Mouse (Mus musculus): ENCODE results near the gene Olfr90. TPM values are rescaled to one million over a fixed set of nuclear protein-coding genes. Genes with fewer than 3 reads are reported as not detected.
A peak's percentile ranks its signal among the peaks of the same experiment; 100 is the strongest.

The Olfr90 gene
- polyA plus RNA-seq, 1 experiment from 2014 or later = not detected

DNA sequence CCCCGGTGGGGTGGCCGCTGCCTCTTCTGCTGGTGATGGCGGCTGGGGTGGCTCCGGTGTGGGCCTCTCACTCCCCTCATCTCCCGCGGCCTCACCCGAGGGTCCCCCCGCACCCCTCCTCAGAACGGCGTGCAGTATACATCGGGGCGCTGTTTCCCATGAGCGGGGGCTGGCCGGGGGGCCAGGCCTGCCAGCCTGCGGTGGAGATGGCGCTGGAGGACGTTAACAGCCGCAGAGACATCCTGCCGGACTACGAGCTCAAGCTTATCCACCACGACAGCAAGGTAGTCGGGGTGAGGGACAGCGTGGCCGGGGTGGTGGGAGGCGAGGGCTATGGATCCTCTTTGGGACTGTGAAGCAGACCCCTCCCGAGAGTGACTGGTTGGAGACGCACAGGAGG lies 37.4 kb downstream of the Olfr90 start:
- DNase-seq (ENCODE audit: low spot score) (no peak), ATAC-seq (replicated peaks; ENCODE audit: low FRiP score, low read depth) (no peak)
- no peaks in the 10 kb centered on the region for H3K27me3 ChIP-seq (ENCODE audit: insufficient read depth, low read length)
- no peak overlapping the region for H3K27ac ChIP-seq
- 6% methylated on average over 27 of the region's 27 CpGs for WGBS
- H3K4me2 ChIP-seq (ENCODE audit: low read length) = peak overlapping the region; percentile 88
- H3K9me3 ChIP-seq (replicated peaks; ENCODE audit: low read length) = no peaks in the 10 kb centered on the region
- H3K9ac ChIP-seq (ENCODE audit: low read depth, low read length) = peak overlapping the region; percentile 49
- 0 out of 2 replicates have a peak, but pooled peaks cover 12% of the 10 kb centered on the region for H3K36me3 ChIP-seq (ENCODE audit: insufficient read depth, low read length)
- peak overlapping the region; percentile 51 for H3K4me3 ChIP-seq (replicated peaks; ENCODE audit: low read depth, low read length)
- peaks cover 9% of the 10 kb centered on the region; the same call in 1 of the 2 replicates for H3K4me1 ChIP-seq (replicated peaks; ENCODE audit: insufficient read depth, low read length)
- no peak for TF ChIP-seq CTCF (IDR thresholded peaks at IDR 0.05; ENCODE audit: low read depth)

DNA sequence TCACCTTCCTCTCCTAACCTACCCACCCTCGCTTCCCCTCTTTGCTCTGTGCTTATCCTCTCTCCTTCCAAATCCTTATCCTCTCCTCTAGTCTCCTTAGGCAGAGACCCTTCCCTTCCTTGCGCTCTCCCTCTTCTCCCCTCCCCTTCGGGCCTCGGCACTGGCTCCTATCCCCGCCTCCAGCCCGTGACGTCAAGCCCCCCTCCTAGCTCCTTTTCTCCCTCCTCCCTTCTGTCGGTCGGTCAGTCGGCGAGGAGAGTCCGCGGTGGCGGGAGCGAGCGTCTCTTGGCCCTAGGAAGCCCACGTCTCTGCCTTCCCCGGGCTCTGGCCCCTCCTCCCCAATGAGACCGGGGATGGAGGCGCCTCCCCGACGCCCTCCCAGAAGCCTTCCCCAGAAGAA lies 37.9 kb downstream of the Olfr90 start:
- H3K4me3 ChIP-seq (replicated peaks; ENCODE audit: low read depth, low read length) = peak overlapping the region; percentile 51
- TF ChIP-seq CTCF (IDR thresholded peaks at IDR 0.05; ENCODE audit: low read depth) = no peak
- DNase-seq (ENCODE audit: low spot score) (peak; percentile 83), ATAC-seq (replicated peaks; ENCODE audit: low FRiP score, low read depth) (peak; percentile 37)
- H3K9me3 ChIP-seq (replicated peaks; ENCODE audit: low read length) = no peaks in the 10 kb centered on the region
- no peaks in the 10 kb centered on the region for H3K27me3 ChIP-seq (ENCODE audit: insufficient read depth, low read length)
- peaks cover 12% of the 10 kb centered on the region; the same call in 1 of the 2 replicates for H3K4me1 ChIP-seq (replicated peaks; ENCODE audit: insufficient read depth, low read length)
- peak overlapping the region; percentile 49 for H3K9ac ChIP-seq (ENCODE audit: low read depth, low read length)
- H3K4me2 ChIP-seq (ENCODE audit: low read length) = peak overlapping the region; percentile 88
- H3K27ac ChIP-seq = no peak overlapping the region
- 2% methylated on average over 21 of the region's 22 CpGs for WGBS
- H3K36me3 ChIP-seq (ENCODE audit: insufficient read depth, low read length) = 0 out of 2 replicates have a peak, but pooled peaks cover 7% of the 10 kb centered on the region

DNA sequence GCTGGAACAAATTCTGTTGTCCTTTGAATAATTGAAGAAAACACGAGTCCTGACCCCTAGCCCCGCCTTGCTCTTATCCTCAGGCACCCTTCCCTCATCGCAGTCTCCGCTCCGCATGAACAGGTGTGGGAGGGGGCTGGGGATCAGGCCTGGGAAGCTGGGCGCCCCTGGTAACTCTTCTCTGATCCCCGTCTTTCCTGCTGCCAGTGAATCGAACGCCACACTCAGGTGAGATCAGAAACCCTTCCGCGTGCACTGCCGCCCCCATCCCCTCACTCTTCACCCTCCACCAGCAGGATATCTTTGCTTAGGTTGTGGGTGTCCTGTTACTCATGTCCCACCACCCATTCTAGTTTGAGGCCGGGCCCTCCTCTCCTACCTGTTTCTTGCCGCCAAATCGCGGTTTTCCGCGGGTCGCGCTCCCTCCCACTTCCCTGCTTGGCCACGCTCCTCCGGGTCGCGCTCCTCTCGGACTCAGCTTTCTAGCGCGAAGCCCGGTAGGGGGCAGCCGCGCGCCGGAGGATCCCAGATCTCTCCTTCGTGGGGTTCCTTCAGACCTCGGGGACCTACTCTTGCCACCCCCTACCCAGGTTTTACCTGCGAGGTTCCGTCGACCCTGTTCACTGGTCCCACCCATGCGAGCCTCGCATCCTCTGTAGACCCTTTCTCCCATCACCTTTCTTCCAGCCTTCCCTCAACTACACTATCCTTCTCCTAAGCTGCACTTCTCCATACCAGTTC lies 38.6 kb downstream of the Olfr90 start:
- TF ChIP-seq CTCF (IDR thresholded peaks at IDR 0.05; ENCODE audit: low read depth) = peak; percentile 67
- DNase-seq (ENCODE audit: low spot score) (peak; percentile 59), ATAC-seq (replicated peaks; ENCODE audit: low FRiP score, low read depth) (peak; percentile 22)
- H3K9ac ChIP-seq (ENCODE audit: low read depth, low read length) = peak overlapping the region; percentile 49; the same call in 1 of the 2 replicates
- H3K4me3 ChIP-seq (replicated peaks; ENCODE audit: low read depth, low read length) = peak overlapping the region; percentile 51
- H3K4me2 ChIP-seq (ENCODE audit: low read length) = peak overlapping the region; percentile 88
- 7% methylated on average over 39 of the region's 39 CpGs for WGBS
- no peaks in the 10 kb centered on the region for H3K9me3 ChIP-seq (replicated peaks; ENCODE audit: low read length)
- H3K4me1 ChIP-seq (replicated peaks; ENCODE audit: insufficient read depth, low read length) = peaks cover 15% of the 10 kb centered on the region; the same call in 1 of the 2 replicates
- no peak overlapping the region for H3K27ac ChIP-seq
- H3K36me3 ChIP-seq (ENCODE audit: insufficient read depth, low read length) = 0 out of 2 replicates have a peak, but pooled peaks cover 6% of the 10 kb centered on the region
- H3K27me3 ChIP-seq (ENCODE audit: insufficient read depth, low read length) = no peaks in the 10 kb centered on the region

- Histone ChIP-seq H3K36me3 (ENCODE audit: insufficient read depth, low read length) (no peaks in the 10 kb centered on the region), H3K27me3 (ENCODE audit: insufficient read depth, low read length) (no peaks in the 10 kb centered on the region), H3K27ac (no peak overlapping the region), H3K4me1 (replicated peaks; ENCODE audit: insufficient read depth, low read length) (peaks cover 15% of the 10 kb centered on the region; the same call in 1 of the 2 replicates), H3K9me3 (replicated peaks; ENCODE audit: low read length) (no peaks in the 10 kb centered on the region), H3K4me3 (replicated peaks; ENCODE audit: low read depth, low read length) (no peak overlapping the region), H3K4me2 (ENCODE audit: low read length) (no peak overlapping the region), H3K9ac (ENCODE audit: low read depth, low read length) (no peak overlapping the region)
- TF ChIP-seq CTCF (IDR thresholded peaks at IDR 0.05; ENCODE audit: low read depth) = no peak
- ATAC-seq (replicated peaks; ENCODE audit: low FRiP score, low read depth) (no peak), DNase-seq (ENCODE audit: low spot score) (no peak)
- 69% methylated on average over 7 of the region's 7 CpGs for WGBS
Observed at GRCm38 (mm10) chr17:37048383-37048782, 39.9 kb downstream of the Olfr90 start.

DNA sequence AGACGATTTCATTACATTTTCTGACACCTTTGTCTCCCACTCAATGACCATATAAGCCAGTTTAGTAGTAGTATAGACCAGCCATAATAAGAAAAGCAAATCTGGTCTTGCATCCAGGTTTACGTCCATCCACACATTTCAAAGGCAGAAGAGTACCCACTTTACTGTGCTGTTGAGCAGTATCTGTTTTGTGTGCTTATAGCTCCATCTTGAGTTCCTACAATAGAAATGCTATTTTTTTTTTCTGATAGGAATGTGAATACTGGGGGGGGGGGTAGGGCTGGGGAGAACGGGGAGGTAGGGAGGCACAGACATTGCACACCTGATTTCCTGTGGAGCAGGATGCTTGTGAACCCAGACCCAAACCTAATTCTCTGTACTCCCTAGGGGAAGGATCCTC lies 40.3 kb downstream of the Olfr90 start:
- 41% methylated on average over 3 of the region's 3 CpGs for WGBS
- H3K4me1 ChIP-seq (replicated peaks; ENCODE audit: insufficient read depth, low read length) = peaks cover 15% of the 10 kb centered on the region; the same call in 1 of the 2 replicates
- no peak overlapping the region for H3K9ac ChIP-seq (ENCODE audit: low read depth, low read length)
- H3K9me3 ChIP-seq (replicated peaks; ENCODE audit: low read length) = no peaks in the 10 kb centered on the region
- peak; percentile 69 for TF ChIP-seq CTCF (IDR thresholded peaks at IDR 0.05; ENCODE audit: low read depth)
- H3K4me3 ChIP-seq (replicated peaks; ENCODE audit: low read depth, low read length) = no peak overlapping the region
- no peak overlapping the region for H3K4me2 ChIP-seq (ENCODE audit: low read length)
- ATAC-seq (replicated peaks; ENCODE audit: low FRiP score, low read depth) = no peak
- no peaks in the 10 kb centered on the region for H3K36me3 ChIP-seq (ENCODE audit: insufficient read depth, low read length)
- no peak overlapping the region for H3K27ac ChIP-seq
- no peaks in the 10 kb centered on the region for H3K27me3 ChIP-seq (ENCODE audit: insufficient read depth, low read length)
- DNase-seq (ENCODE audit: low spot score) = peak; percentile 87

- DNase-seq (ENCODE audit: low spot score) (no peak), ATAC-seq (replicated peaks; ENCODE audit: low FRiP score, low read depth) (no peak)
- Histone ChIP-seq H3K9me3 (replicated peaks; ENCODE audit: low read length) (no peaks in the 10 kb centered on the region), H3K4me1 (replicated peaks; ENCODE audit: insufficient read depth, low read length) (peaks cover 15% of the 10 kb centered on the region; the same call in 1 of the 2 replicates), H3K27ac (no peak overlapping the region), H3K4me2 (ENCODE audit: low read length) (peak overlapping the region; percentile 86), H3K27me3 (ENCODE audit: insufficient read depth, low read length) (no peaks in the 10 kb centered on the region), H3K9ac (ENCODE audit: low read depth, low read length) (no peak overlapping the region), H3K4me3 (replicated peaks; ENCODE audit: low read depth, low read length) (no peak overlapping the region), H3K36me3 (ENCODE audit: insufficient read depth, low read length) (no peaks in the 10 kb centered on the region)
- TF ChIP-seq CTCF (IDR thresholded peaks at IDR 0.05; ENCODE audit: low read depth) = no peak
- WGBS = 25% methylated on average over 19 of the region's 19 CpGs
Observed at GRCm38 (mm10) chr17:37047332-37047976, 40.8 kb downstream of the Olfr90 start.

Measured in kidney, postnatal 0 days (tissue).